Mouse (Mus musculus): Measurements from ENCODE around the gene Carm1.
"Not testable (repeated sequence)": the region's sequence is repeated elsewhere in the genome, so short reads cannot be mapped to it uniquely, and the experiment has no call there.

The Carm1 gene

GRCm38 (mm10) chr9:21575253-21575652 is 28.6 kb downstream of the Carm1 start:
- no peak for DNase-seq (ENCODE audit: low read depth, low spot score)

- DNase-seq (ENCODE audit: low read depth, low spot score): no peak
Observed at GRCm38 (mm10) chr9:21576286-21576685, 29.6 kb downstream of the Carm1 start.

- no peak for DNase-seq (ENCODE audit: low read depth, low spot score)
Observed at GRCm38 (mm10) chr9:21578226-21578625, 31.5 kb downstream of the Carm1 start.

- no peak for DNase-seq (ENCODE audit: low read depth, low spot score)
Observed at GRCm38 (mm10) chr9:21585401-21585800, 38.7 kb downstream of the Carm1 start.

- DNase-seq (ENCODE audit: low read depth, low spot score): no peak
Observed at GRCm38 (mm10) chr9:21587678-21588349, 41.1 kb downstream of the Carm1 start.

GRCm38 (mm10) chr9:21588350-21588749 is 41.7 kb downstream of the Carm1 start:
- no peak for DNase-seq (ENCODE audit: low read depth, low spot score)

GRCm38 (mm10) chr9:21589538-21589937 is 42.8 kb downstream of the Carm1 start:
- no peak for DNase-seq (ENCODE audit: low read depth, low spot score)

GRCm38 (mm10) chr9:21591127-21591830 is 44.6 kb downstream of the Carm1 start:
- DNase-seq (ENCODE audit: low read depth, low spot score): no peak

GRCm38 (mm10) chr9:21591831-21592702 is 45.4 kb downstream of the Carm1 start:
- DNase-seq (ENCODE audit: low read depth, low spot score): no peak

- DNase-seq (ENCODE audit: low read depth, low spot score): peak; percentile 99
Observed at GRCm38 (mm10) chr9:21592703-21593121, 46.0 kb downstream of the Carm1 start, which contains the start of the genes Timm29 and Yipf2. Gene Timm29 (plus strand): TSS chr9:21592722. Gene Yipf2 (minus strand): TSS chr9:21592828.

GRCm38 (mm10) chr9:21593122-21593721 is 46.5 kb downstream of the Carm1 start:
- DNase-seq (ENCODE audit: low read depth, low spot score): no peak

GRCm38 (mm10) chr9:21594350-21594749 is 47.7 kb downstream of the Carm1 start:
- DNase-seq (ENCODE audit: low read depth, low spot score): not testable (repeated sequence)

GRCm38 (mm10) chr9:21594838-21595237 is 48.1 kb downstream of the Carm1 start:
- no peak for DNase-seq (ENCODE audit: low read depth, low spot score)

- DNase-seq (ENCODE audit: low read depth, low spot score): no peak
Observed at GRCm38 (mm10) chr9:21598198-21598597, 51.5 kb downstream of the Carm1 start.

- DNase-seq (ENCODE audit: low read depth, low spot score): no peak
Observed at GRCm38 (mm10) chr9:21600186-21600585, 53.5 kb downstream of the Carm1 start.

GRCm38 (mm10) chr9:21601073-21601472 is 54.4 kb downstream of the Carm1 start:
- DNase-seq (ENCODE audit: low read depth, low spot score): no peak

GRCm38 (mm10) chr9:21601722-21602399 is 55.2 kb downstream of the Carm1 start:
- DNase-seq (ENCODE audit: low read depth, low spot score): peak; percentile 68

- DNase-seq (ENCODE audit: low read depth, low spot score): no peak
Observed at GRCm38 (mm10) chr9:21604119-21604518, 57.4 kb downstream of the Carm1 start.

GRCm38 (mm10) chr9:21605865-21606264 is 59.2 kb downstream of the Carm1 start:
- DNase-seq (ENCODE audit: low read depth, low spot score): no peak

- DNase-seq (ENCODE audit: low read depth, low spot score): no peak
Observed at GRCm38 (mm10) chr9:21606648-21607047, 60.0 kb downstream of the Carm1 start.

- no peak for DNase-seq (ENCODE audit: low read depth, low spot score)
Observed at GRCm38 (mm10) chr9:21609861-21610260, 63.2 kb downstream of the Carm1 start.
